Mouse (Mus musculus) kidney, adult 2 months (tissue): ENCODE data around the gene Sytl1.

ENCODE experiments used
- CTCF ChIP-seq: fragments of 200-500 bp; conservative IDR thresholded peaks from 2 replicates; pipeline ENCODE4 v1.5.1; 2011; ENCODE audit warnings: low read depth, mild to moderate bottlenecking, control low read depth, low read length, moderate library complexity, mixed read lengths; ENCODE audit not compliant: insufficient read depth, insufficient read length
- POLR2A ChIP-seq: fragments of 200-500 bp; IDR thresholded peaks from one replicate; pipeline ENCODE4 v1.6.1; 2011; ENCODE audit warnings: low read depth, low read length, control low read depth

GRCm38 (mm10) chr4:133233285-133233976 is 29.5 kb downstream of the Sytl1 start:
- TF ChIP-seq POLR2A (no peak), CTCF (peak; percentile 83)
